Mouse (Mus musculus) lung, postnatal 36 days (tissue): ENCODE results near the gene Gm36245.
"Not testable (repeated sequence)": the region's sequence is repeated elsewhere in the genome, so short reads cannot be mapped to it uniquely, and the experiment has no call there.

Source experiments
- DNase-seq: peaks from one replicate; pipeline ENCODE4 v3.0.0; 2022; ENCODE audit warnings: mixed read lengths

Gene Gm36245

DNA sequence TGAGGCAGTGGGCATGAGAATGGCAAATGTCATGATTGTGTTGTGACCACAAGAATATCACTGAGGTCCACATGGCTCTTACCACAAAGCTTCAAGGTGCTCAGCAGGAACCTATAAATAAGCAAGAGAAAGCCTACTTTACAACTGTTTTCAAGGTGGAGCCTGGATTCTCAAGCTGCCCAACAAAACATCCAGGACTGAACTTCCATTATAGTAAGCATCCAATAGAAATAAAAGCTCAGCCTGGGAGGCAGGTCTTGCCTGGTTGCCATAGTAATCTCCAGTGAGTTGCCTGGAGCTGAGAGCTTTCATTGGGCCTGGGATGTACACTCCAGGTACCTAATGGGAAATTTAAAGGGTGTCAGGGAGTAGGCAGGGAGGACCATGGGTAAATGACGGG, at the start of gene Gm36245:
Gm36245 (plus strand) TSS at position 301 of the 400 bp plus-strand sequence.
- DNase-seq: no peak

DNA sequence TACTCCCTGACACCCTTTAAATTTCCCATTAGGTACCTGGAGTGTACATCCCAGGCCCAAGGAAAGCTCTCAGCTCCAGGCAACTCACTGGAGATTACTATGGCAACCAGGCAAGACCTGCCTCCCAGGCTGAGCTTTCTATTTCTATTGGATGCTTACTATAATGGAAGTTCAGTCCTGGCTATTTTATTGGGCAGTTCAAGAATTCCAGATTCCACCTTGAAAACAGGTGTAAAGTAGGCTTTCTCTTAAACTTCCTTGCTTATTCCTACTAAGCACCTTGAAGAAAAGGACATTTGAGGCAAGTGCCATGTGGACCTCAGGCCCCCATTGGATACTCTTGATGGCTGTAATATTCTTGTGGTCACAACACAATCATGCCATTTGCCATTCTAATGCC, 37.3 kb upstream of the Gm36245 start, which contains the start of gene 1700025B11Rik:
1700025B11Rik (minus strand) TSS at position 101 of the 400 bp plus-strand sequence.
- no peak for DNase-seq

- no peak for DNase-seq
Measured at GRCm38 (mm10) chr15:77563219-77563618, 35.8 kb upstream of the Gm36245 start.

DNA sequence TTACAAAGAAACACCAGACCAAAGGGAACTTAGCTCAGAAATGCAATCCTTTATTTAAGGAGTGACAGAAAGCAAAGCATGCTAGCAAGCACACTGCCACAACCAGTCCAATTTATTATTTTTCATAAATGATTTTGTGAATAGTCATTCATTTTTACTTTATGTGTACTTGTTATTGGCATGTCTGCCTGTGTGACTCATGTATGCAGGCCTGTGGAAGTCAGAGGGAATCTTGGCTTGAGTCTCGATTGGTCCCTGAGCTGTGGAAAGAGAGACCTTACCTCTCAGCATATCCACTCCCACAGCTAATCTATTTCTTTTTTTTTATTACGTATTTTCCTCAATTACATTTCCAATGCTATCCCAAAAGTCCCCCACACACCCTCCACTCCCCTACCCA, 20.3 kb upstream of the Gm36245 start:
- no peak for DNase-seq

DNA sequence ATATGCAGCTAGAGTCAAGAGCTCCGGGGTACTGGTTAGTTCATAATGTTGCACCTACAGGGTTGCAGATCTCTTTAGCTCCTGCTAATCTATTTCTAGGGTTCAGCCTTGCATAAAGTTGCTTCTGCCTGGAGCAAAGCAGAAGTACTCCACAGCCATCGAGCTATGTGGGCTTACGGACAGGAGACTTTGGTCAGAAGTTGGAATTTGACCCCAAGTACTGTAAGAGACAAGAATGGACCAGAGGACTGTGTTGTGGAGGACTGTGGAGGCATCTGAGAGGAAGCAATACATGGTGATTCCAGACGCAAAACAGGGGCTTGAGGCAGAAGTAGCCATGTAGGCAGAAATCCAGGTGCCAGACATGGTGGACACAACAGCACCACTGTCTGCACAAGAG, 19.7 kb upstream of the Gm36245 start:
- DNase-seq: no peak

- peak; percentile 74 for DNase-seq
Measured at GRCm38 (mm10) chr15:77581681-77582080, 17.4 kb upstream of the Gm36245 start.

GRCm38 (mm10) chr15:77587026-77587425, 12.0 kb upstream of the Gm36245 start:
- peak; percentile 56 for DNase-seq

GRCm38 (mm10) chr15:77588981-77589380, 10.1 kb upstream of the Gm36245 start:
- no peak for DNase-seq

GRCm38 (mm10) chr15:77590881-77591280, 8.2 kb upstream of the Gm36245 start:
- DNase-seq: no peak

- no peak for DNase-seq
Measured at GRCm38 (mm10) chr15:77593557-77593956, 5.5 kb upstream of the Gm36245 start.

DNA sequence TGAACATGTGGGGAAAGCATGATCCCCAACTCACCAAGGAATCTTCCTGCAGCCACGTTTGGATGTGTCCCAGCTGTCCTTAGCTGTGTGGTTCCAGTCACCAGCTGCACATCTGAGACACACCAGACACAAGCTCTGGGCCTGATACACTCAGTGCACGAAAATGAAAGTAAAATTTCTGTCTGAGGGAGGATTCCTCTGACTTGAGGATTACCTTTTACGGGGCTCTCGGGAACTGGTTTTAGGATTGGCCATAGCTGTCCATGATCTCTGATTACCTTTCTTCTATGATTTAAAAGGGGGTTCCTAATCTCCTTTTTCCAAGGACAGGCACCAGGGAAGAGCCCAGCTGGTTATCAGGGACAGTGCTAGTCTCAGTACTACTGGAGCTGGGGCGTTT, 3.1 kb upstream of the Gm36245 start, which contains the start of gene Apol10b:
Apol10b (minus strand) TSS at position 165 of the 400 bp plus-strand sequence.
- no peak for DNase-seq

- DNase-seq: peak; percentile 47
Measured at GRCm38 (mm10) chr15:77598429-77598828, 629 bp upstream of the Gm36245 start.

- no peak for DNase-seq
Measured at GRCm38 (mm10) chr15:77606069-77606468, 7.0 kb downstream of the Gm36245 start.

- no peak for DNase-seq
Measured at GRCm38 (mm10) chr15:77624710-77625109, 25.7 kb downstream of the Gm36245 start.

DNA sequence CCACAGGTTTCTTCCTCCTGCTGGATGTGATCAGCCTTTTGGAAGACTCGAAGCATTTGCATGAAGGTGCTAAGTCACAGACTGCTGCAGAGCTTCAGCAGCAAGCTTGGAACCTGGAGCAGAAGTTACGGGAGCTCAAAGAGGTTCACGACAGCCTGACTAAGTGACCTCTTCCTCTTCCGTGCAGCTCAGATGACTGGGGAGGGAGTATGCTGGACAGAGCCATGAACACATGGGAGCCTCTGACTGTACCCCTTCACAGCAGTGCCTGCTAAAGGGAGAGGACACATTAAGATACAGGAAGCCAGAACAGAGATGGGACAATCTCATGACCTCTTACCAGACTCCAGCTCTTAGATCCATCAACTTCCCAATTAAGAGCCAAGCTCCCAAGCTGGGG, 27.4 kb downstream of the Gm36245 start:
- DNase-seq: not testable (repeated sequence)

- peak; percentile 24 for DNase-seq
Measured at GRCm38 (mm10) chr15:77628647-77629046, 29.6 kb downstream of the Gm36245 start.

DNA sequence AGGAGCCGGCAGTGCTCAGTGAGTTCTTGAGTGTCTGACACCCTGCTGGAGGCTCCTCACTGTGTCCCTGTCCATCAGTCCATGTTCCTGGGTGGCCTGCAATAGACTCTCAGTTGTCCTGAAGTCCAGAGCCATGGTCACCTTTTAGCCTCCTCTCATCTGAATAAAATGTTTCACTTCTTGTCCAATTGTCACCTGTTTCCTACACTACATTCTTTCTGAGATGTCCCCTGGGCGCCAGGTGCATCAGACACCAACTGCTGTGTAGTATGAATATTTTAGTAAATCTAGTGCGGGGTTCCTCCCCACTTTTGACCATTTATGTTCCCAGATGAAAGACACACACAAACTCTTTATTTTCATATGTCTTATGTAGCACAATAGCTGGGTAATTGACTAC, 30.8 kb downstream of the Gm36245 start:
- not testable (repeated sequence) for DNase-seq

DNA sequence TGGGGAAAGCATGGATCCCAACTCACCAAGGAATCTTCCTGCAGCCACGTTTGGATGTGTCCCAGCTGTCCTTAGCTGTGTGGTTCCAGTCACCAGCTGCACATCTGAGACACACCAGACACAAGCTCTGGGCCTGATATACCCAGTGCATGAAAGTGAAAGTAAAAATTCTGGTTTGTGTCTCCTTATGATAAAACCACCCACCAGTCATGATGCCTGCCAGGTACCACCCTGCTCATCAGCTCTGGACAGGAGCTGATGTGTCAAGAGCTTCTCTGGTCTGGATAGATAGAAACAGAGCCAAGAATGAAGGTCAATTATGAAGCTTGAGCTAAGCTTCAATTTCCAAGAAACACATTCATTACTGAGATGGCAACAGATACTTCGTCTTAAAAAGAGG, 44.1 kb downstream of the Gm36245 start, which contains the start of gene Apol11b:
Apol11b (minus strand) TSS at position 111 of the 400 bp plus-strand sequence.
- not testable (repeated sequence) for DNase-seq

- DNase-seq: not testable (repeated sequence)
Measured at GRCm38 (mm10) chr15:77651143-77651542, 52.1 kb downstream of the Gm36245 start.
